Mouse (Mus musculus) frontal cortex, adult 2 months (tissue): ENCODE measurements around the gene Crhr2. TPM values are rescaled to one million over a fixed set of nuclear protein-coding genes. Genes with fewer than 3 reads are reported as not detected.

Experiments
- DNase-seq, 2 experiments: peaks; one replicate each; pipeline ENCODE4 v3.0.0; 2022; ENCODE audit warnings: low spot score in 1 of 2; ENCODE audit errors: extremely low spot score in 1 of 2
- polyA plus RNA-seq: library from polyadenylated mRNA; depleted of rRNA; stranded (reverse); fragments of >200 nt; gene quantifications from 2 replicates; pipeline ENCODE4 v1.2.3, GENCODE M21; 2012; rRNA removed

Crhr2 gene
- polyA plus RNA-seq, 1 experiment: 2.7 TPM

DNA sequence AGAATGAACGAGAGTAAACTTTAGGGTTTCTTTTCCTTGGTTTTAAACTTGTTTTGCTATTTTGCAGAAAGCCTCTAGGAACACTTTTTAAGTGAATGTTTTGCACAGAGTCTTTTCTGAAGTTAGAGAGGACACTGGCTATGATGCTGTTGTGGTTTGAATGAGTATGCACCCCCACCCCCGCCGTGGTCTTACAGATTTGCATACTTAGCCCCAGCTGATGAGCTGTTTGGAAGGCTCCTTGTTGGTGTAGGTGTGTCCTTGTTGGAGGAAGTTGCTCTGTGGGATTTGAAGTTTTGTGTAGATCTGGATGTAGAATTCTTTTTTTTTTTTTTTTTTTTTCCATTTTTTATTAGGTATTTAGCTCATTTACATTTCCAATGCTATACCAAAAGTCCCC lies 75.4 kb downstream of the Crhr2 start:
- no peak for DNase-seq

DNA sequence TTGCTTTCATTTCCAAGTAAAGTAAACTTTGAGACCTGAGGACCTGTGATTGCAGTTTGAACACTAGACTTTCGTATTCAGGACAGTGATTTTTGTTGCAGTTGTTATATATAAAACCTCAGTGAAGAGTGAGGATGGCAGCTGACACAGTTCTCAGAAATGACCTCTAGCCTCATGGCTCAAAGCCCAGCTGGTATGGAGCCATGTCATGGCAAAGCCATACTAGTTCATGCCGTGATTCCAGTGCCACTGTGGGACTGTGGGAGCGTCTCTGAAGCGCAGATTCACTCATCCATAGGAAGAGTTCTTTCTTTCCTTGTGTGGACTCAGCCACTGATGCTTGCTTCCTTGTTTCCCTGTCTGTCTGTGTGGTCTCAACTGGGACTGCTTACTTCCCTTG lies 78.3 kb downstream of the Crhr2 start:
- no peak for DNase-seq

DNA sequence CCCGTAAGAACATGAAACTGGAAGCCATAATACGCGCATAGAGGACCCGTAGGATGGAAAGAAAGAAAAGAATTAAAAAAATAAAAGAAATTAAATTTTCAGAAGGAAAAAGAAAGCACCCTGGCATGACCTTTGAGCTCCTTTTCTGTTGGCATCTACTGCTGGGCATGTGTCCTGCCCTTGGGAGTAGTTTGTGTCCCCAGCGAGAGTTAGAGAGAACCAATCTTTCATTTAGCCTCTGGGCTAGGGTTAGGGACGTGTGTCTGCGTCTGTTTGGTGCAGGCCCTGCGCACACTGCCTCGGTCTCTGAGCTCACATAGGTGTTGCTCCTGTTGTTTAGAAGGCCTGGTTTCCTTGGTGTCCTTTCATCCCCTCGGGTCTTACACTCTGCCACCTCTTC lies 83.6 kb downstream of the Crhr2 start:
- no peak for DNase-seq

DNA sequence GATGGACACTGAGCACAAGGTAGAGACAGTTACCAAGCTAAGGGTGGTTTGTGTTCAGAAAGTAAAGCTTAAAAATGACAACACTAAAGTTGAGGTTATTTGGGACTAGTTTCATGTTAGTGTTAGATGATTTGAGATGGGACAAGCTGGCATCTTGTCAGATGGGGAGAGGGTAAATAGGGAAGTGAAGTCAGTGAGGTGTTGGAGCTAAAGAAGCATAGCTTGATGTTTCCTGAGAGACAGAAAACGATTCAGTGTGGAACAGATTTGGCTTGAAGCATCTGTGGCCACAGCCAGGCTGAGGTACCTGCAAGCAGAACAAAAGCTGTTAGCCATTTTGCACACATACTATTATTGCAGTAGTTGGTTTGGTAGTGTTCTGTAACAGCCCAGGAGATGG lies 87.5 kb downstream of the Crhr2 start:
- no peak for DNase-seq

DNA sequence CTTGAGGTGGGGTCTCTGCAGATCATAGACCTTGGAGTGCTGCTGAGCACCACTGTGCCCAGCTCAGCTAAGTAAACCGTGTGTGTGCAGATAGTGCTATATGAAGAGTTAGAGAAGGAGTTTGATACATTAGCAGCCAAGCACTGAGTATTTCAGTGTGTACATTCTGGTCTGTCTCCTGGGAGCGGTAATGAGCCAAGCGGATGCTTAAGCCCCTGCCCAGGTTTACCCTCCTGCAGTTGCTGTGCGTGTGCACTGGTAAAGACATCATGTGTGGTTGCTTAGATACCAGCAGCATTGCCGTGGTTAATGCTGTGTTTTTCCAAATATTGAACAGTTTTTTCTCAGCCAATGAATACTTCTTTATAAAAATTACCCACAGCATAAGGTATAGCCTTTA lies 88.3 kb downstream of the Crhr2 start:
- DNase-seq: no peak

DNA sequence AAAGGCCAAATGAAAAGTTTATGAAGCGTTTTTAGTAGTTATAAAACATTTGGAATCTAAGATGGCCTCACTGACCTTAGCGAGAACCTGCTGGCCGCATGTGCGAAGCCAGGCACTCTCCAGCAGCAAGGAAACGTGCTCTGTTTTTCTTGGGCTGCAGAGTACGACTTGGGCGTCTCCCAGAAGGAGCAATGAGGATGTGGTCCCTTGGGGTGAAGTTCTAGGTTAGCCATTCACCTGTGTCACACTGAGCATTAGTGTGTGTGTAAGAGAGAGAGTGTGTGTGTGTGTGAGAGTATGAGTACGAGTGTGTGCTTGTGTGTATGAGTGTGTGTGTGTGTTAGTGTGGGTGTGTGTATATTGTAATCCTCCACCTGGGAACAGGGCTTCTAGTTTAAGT lies 89.6 kb downstream of the Crhr2 start:
- DNase-seq: no peak

Other genes with a start within 250 kb of the Crhr2 start
- 4.7 and 5.2 TPM in 2 replicates for gene Nod1, start 160.4 kb downstream of the Crhr2 start, polyA plus RNA-seq
- gene Ggct, start 140.1 kb downstream of the Crhr2 start, polyA plus RNA-seq: 15.2 and 17.5 TPM in 2 replicates
- gene Gars, start 95.0 kb downstream of the Crhr2 start, polyA plus RNA-seq: 81.7 and 84.0 TPM in 2 replicates
- 4.0 and 4.6 TPM in 2 replicates for gene Inmt, start 42.0 kb upstream of the Crhr2 start, polyA plus RNA-seq
- gene Mindy4, start 70.4 kb upstream of the Crhr2 start, polyA plus RNA-seq: 9.2 and 10.2 TPM in 2 replicates
- 15.1 and 19.6 TPM in 2 replicates for gene Aqp1, start 203.4 kb upstream of the Crhr2 start, polyA plus RNA-seq
- 0.04 and 0.08 TPM in 2 replicates for gene Ghrhr, start 243.3 kb upstream of the Crhr2 start, polyA plus RNA-seq